Mouse (Mus musculus): ENCODE results near the gene Defb9. TPM values are rescaled to one million over a fixed set of nuclear protein-coding genes. Genes with fewer than 3 reads are reported as not detected.

Gene Defb9
- polyA plus RNA-seq (2012; rRNA removed) = not detected in 2 replicates

DNA sequence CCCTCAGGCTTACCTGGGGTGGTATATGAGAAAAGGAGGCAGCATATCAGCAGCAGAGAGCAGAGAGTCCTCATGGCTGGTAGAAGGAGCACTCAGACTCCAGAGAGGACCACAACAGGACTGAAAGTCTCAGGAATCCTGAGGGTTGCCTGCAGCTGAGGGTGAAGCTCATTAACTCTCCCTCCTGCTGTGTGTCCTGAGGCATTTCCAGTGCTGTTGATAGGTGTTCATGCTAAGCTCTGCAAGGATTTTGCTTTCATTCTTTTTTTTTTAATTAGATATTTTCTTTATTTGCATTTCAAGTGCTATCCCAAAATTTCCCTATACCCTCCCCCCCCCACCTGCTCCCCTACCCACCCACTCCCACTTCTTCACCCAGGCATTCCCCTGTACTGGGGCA is at the start of gene Defb9:
TSS of gene Defb9 (minus strand) at position 101 of the 400 bp plus-strand sequence.

DNA sequence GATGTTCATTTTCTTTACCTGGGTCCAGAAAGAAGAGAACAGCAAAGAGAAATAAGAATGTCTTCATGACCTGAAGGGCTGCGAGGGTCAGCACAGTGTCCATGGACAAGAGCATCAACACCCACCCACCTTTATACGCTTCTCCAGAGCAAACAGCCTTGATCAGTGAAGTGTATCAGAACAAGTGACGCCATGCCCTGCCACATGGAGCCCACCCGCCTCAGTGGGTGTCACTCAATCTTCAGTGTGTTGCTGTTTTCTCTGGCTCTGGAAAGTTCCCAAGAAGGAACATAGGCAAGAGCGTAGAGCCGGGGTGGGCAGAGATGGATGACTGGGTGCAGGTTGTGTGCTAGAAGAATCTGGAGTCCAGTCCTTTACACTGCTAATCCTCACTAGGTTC is 47.4 kb upstream of the Defb9 start, which contains the start of gene Defb15:
TSS of gene Defb15 (minus strand) at position 101 of the 400 bp plus-strand sequence.

DNA sequence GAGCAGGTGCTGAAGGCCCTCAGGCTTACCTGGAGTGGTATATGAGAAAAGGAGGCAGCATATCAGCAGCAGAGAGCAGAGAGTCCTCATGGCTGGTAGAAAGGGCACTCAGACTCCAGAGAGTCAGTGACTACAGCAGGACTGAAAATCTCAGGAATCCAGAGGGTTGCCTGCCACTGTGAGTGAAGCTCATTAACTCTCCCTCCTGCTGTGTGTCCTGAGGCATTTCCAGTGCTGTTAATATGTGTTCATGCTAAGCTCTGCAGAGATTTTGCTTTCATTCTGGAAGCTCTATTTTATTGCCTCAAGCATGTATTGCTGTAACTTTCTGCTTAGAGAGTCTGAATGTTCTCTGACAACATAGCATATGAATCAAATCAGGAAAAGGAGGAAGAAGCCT is 21.1 kb upstream of the Defb9 start, which contains the start of gene Defb11:
TSS of gene Defb11 (minus strand) at position 123 of the 400 bp plus-strand sequence.

DNA sequence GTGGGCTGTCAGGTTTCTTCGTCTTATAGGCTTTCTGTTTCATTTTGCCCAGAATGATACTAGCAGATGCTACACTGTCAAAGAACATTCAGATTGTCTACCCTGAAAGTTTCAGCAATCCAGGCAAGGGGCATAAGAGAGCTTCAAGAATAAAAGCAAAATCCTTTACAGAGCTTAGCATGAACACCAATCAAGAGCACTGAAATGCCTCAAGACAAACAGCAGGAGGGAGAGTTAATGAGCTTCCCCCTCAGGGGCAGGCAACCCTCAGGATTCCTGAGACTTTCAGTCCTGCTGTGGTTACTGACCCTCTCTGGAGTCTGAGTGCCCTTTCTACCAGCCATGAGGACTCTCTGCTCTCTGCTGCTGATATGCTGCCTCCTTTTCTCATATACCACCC is 26.6 kb downstream of the Defb9 start, which contains the start of gene Defb10:
TSS of gene Defb10 (plus strand) at position 316 of the 400 bp plus-strand sequence.

Other genes with a start within 250 kb of the Defb9 start
- not detected in 2 replicates for gene Defa17, start 229.6 kb downstream of the Defb9 start, polyA plus RNA-seq (2012; rRNA removed)
- not detected in 2 replicates for gene Defa34, start 219.6 kb downstream of the Defb9 start, polyA plus RNA-seq (2012; rRNA removed)
- not detected in 2 replicates for gene AY761184, start 181.8 kb downstream of the Defb9 start, polyA plus RNA-seq (2012; rRNA removed)
- gene Defa24, start 150.9 kb downstream of the Defb9 start, polyA plus RNA-seq (2012; rRNA removed) = not detected in 2 replicates
- gene Defb50, start 61.9 kb downstream of the Defb9 start, polyA plus RNA-seq (2012; rRNA removed) = not detected in 2 replicates
- not detected in 2 replicates for gene Defb2, start 45.5 kb downstream of the Defb9 start, polyA plus RNA-seq (2012; rRNA removed)
- not detected in 2 replicates for gene Defb10, start 26.5 kb downstream of the Defb9 start, polyA plus RNA-seq (2012; rRNA removed)
- gene Defb11, start 21.0 kb upstream of the Defb9 start, polyA plus RNA-seq (2012; rRNA removed) = not detected in 2 replicates
- gene Defb15, start 47.3 kb upstream of the Defb9 start, polyA plus RNA-seq (2012; rRNA removed) = not detected in 2 replicates
- gene Defb35, start 52.9 kb upstream of the Defb9 start, polyA plus RNA-seq (2012; rRNA removed) = not detected in 2 replicates
- not detected in 2 replicates for gene Defb13, start 61.3 kb upstream of the Defb9 start, polyA plus RNA-seq (2012; rRNA removed)
- not detected in 2 replicates for gene Fam90a1a, start 73.3 kb upstream of the Defb9 start, polyA plus RNA-seq (2012; rRNA removed)
- gene Ccdc70, start 84.4 kb upstream of the Defb9 start, polyA plus RNA-seq (2012; rRNA removed) = not detected in 2 replicates
- 7.0 and 9.3 TPM in 2 replicates for gene Atp7b, start 174.9 kb upstream of the Defb9 start, polyA plus RNA-seq (2012; rRNA removed)
- gene Alg11, start 175.3 kb upstream of the Defb9 start, polyA plus RNA-seq (2012; rRNA removed) = 5.4 and 5.7 TPM in 2 replicates
- 0.14 and 0.15 TPM in 2 replicates for gene Nek5, start 239.6 kb upstream of the Defb9 start, polyA plus RNA-seq (2012; rRNA removed)

Measured in liver, embryonic 18 days (tissue).